Mouse (Mus musculus): Measurements from ENCODE around the gene Edil3. TPM values are rescaled to one million over a fixed set of nuclear protein-coding genes. Genes with fewer than 3 reads are reported as not detected.

Gene Edil3
- polyA plus RNA-seq, 1 experiment from 2014 or later, result 7.9 TPM

GRCm38 (mm10) chr13:89146056-89146547 lies 324.8 kb downstream of the Edil3 start:
- H3K4me3 ChIP-seq (ENCODE audit: low read length), result no peak overlapping the region
- H3K4me2 ChIP-seq (replicated peaks; ENCODE audit: low read depth, low read length), result no peak overlapping the region
- ATAC-seq (ENCODE audit: low FRiP score, low TSS enrichment), result no peak
- 69% methylated on average over 4 of the region's 4 CpGs for WGBS
- H3K27me3 ChIP-seq (ENCODE audit: control insufficient read depth, insufficient read depth, low read length), result no peaks in the 10 kb centered on the region
- no peaks in the 10 kb centered on the region for H3K4me1 ChIP-seq (ENCODE audit: control insufficient read depth, insufficient read depth, low read length)
- no peaks in the 10 kb centered on the region for H3K9me3 ChIP-seq (ENCODE audit: control insufficient read depth, low read length)
- no peak overlapping the region for H3K9ac ChIP-seq (ENCODE audit: low read depth, low read length)
- H3K27ac ChIP-seq (ENCODE audit: low read depth, low read length), result no peak overlapping the region
- H3K36me3 ChIP-seq (ENCODE audit: control insufficient read depth, insufficient read depth, low read length), result no peaks in the 10 kb centered on the region

DNA sequence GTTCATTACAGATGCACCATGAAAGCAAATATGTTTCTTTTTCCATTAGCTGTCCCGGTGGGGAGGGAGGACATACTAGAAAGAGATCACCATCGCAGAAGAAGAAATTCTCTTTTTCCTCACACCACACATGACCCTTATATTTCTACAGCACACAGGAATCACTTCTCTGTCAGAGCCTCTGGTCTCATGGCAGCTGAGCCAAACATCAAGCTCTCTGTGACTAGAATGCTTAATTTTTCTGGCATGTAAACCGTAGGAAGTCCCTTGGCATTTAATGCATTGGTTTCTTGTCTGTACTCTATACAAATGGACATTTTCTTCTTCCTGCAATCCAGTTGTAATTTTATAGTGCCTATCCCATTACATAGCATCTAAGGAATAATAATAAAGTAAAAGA lies 330.6 kb downstream of the Edil3 start:
- Histone ChIP-seq H3K4me1 (ENCODE audit: control insufficient read depth, insufficient read depth, low read length) (no peaks in the 10 kb centered on the region), H3K9me3 (ENCODE audit: control insufficient read depth, low read length) (no peaks in the 10 kb centered on the region), H3K36me3 (ENCODE audit: control insufficient read depth, insufficient read depth, low read length) (no peaks in the 10 kb centered on the region), H3K9ac (ENCODE audit: low read depth, low read length) (no peak overlapping the region), H3K27me3 (ENCODE audit: control insufficient read depth, insufficient read depth, low read length) (no peaks in the 10 kb centered on the region), H3K4me3 (ENCODE audit: low read length) (no peak overlapping the region), H3K27ac (ENCODE audit: low read depth, low read length) (no peak overlapping the region), H3K4me2 (replicated peaks; ENCODE audit: low read depth, low read length) (no peak overlapping the region)
- WGBS, result 87% methylated on average over 3 of the region's 3 CpGs
- ATAC-seq (ENCODE audit: low FRiP score, low TSS enrichment), result no peak

GRCm38 (mm10) chr13:89167960-89168359 lies 346.7 kb downstream of the Edil3 start:
- WGBS, result 82% methylated on average over 1 of the region's 1 CpGs
- Histone ChIP-seq H3K27ac (ENCODE audit: low read depth, low read length) (no peak overlapping the region), H3K9me3 (ENCODE audit: control insufficient read depth, low read length) (no peaks in the 10 kb centered on the region), H3K4me1 (ENCODE audit: control insufficient read depth, insufficient read depth, low read length) (no peaks in the 10 kb centered on the region), H3K4me2 (replicated peaks; ENCODE audit: low read depth, low read length) (no peak overlapping the region), H3K4me3 (ENCODE audit: low read length) (no peak overlapping the region), H3K36me3 (ENCODE audit: control insufficient read depth, insufficient read depth, low read length) (no peaks in the 10 kb centered on the region), H3K27me3 (ENCODE audit: control insufficient read depth, insufficient read depth, low read length) (no peaks in the 10 kb centered on the region), H3K9ac (ENCODE audit: low read depth, low read length) (no peak overlapping the region)
- no peak for ATAC-seq (ENCODE audit: low FRiP score, low TSS enrichment)

DNA sequence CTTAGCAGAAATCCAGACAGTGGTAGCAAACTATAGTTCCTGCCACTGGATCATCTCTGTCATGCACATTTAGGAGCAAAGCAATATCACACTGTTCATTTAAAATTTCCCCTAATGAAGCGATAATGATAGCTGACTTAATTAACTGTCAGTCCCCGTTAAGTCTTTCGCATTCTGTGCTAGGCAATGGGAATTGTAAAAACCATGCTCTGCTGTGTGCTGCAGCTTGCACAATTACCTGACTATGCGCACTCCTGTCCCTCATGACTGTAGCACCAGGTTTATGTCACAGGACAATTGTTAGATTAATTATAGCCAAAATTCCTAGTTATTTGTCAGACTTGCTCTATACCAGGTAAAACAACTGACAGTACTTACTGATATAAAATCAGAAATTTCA lies 348.8 kb downstream of the Edil3 start:
- 94% methylated on average over 4 of the region's 4 CpGs for WGBS

GRCm38 (mm10) chr13:89175154-89175553 lies 353.9 kb downstream of the Edil3 start:
- H3K9ac ChIP-seq (ENCODE audit: low read depth, low read length), result no peak overlapping the region
- no peaks in the 10 kb centered on the region for H3K36me3 ChIP-seq (ENCODE audit: control insufficient read depth, insufficient read depth, low read length)
- no peak for ATAC-seq (ENCODE audit: low FRiP score, low TSS enrichment)
- H3K4me1 ChIP-seq (ENCODE audit: control insufficient read depth, insufficient read depth, low read length), result no peaks in the 10 kb centered on the region
- 84% methylated on average over 2 of the region's 2 CpGs for WGBS
- no peaks in the 10 kb centered on the region for H3K9me3 ChIP-seq (ENCODE audit: control insufficient read depth, low read length)
- H3K4me3 ChIP-seq (ENCODE audit: low read length), result no peak overlapping the region
- H3K4me2 ChIP-seq (replicated peaks; ENCODE audit: low read depth, low read length), result no peak overlapping the region
- no peak overlapping the region for H3K27ac ChIP-seq (ENCODE audit: low read depth, low read length)
- H3K27me3 ChIP-seq (ENCODE audit: control insufficient read depth, insufficient read depth, low read length), result no peaks in the 10 kb centered on the region

More for the DNA sequence above, 348.8 kb downstream of the Edil3 start:
- ATAC-seq (ENCODE audit: low FRiP score, low TSS enrichment), result no peak
- Histone ChIP-seq H3K4me3 (ENCODE audit: low read length) (no peak overlapping the region), H3K36me3 (ENCODE audit: control insufficient read depth, insufficient read depth, low read length) (no peaks in the 10 kb centered on the region), H3K9me3 (ENCODE audit: control insufficient read depth, low read length) (no peaks in the 10 kb centered on the region), H3K4me2 (replicated peaks; ENCODE audit: low read depth, low read length) (no peak overlapping the region), H3K27me3 (ENCODE audit: control insufficient read depth, insufficient read depth, low read length) (no peaks in the 10 kb centered on the region), H3K4me1 (ENCODE audit: control insufficient read depth, insufficient read depth, low read length) (no peaks in the 10 kb centered on the region), H3K9ac (ENCODE audit: low read depth, low read length) (no peak overlapping the region), H3K27ac (ENCODE audit: low read depth, low read length) (no peak overlapping the region)

GRCm38 (mm10) chr13:89189051-89189450 lies 367.8 kb downstream of the Edil3 start:
- no peak overlapping the region for H3K4me2 ChIP-seq (replicated peaks; ENCODE audit: low read depth, low read length)
- WGBS, result 87% methylated on average over 1 of the region's 1 CpGs
- no peaks in the 10 kb centered on the region for H3K36me3 ChIP-seq (ENCODE audit: control insufficient read depth, insufficient read depth, low read length)
- no peaks in the 10 kb centered on the region for H3K9me3 ChIP-seq (ENCODE audit: control insufficient read depth, low read length)
- no peak overlapping the region for H3K4me3 ChIP-seq (ENCODE audit: low read length)
- ATAC-seq (ENCODE audit: low FRiP score, low TSS enrichment), result no peak
- no peaks in the 10 kb centered on the region for H3K27me3 ChIP-seq (ENCODE audit: control insufficient read depth, insufficient read depth, low read length)
- no peaks in the 10 kb centered on the region for H3K4me1 ChIP-seq (ENCODE audit: control insufficient read depth, insufficient read depth, low read length)
- no peak overlapping the region for H3K27ac ChIP-seq (ENCODE audit: low read depth, low read length)
- no peak overlapping the region for H3K9ac ChIP-seq (ENCODE audit: low read depth, low read length)

DNA sequence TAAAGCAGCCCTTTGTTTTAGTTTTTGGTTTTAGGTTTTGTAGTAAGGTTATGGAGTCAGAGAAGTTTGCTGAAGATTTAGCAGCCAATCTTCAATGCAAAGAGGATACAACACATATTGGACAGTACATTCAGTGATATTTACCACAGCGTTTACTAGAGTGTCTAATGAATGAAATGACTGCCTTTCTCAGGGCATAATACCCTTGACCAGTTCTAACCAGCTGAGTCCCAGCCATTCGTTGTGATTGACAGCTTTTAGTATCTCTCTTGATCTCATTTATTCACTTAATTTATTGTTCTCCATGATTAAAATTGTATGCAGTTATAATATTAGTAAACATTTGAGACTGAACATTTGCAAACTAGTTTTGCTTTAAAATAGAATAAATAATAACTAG lies 375.7 kb downstream of the Edil3 start:
- no peak overlapping the region for H3K9ac ChIP-seq (ENCODE audit: low read depth, low read length)
- H3K4me3 ChIP-seq (ENCODE audit: low read length), result no peak overlapping the region
- no peaks in the 10 kb centered on the region for H3K36me3 ChIP-seq (ENCODE audit: control insufficient read depth, insufficient read depth, low read length)
- H3K27me3 ChIP-seq (ENCODE audit: control insufficient read depth, insufficient read depth, low read length), result no peaks in the 10 kb centered on the region
- H3K4me2 ChIP-seq (replicated peaks; ENCODE audit: low read depth, low read length), result no peak overlapping the region
- no peak for ATAC-seq (ENCODE audit: low FRiP score, low TSS enrichment)
- no peaks in the 10 kb centered on the region for H3K9me3 ChIP-seq (ENCODE audit: control insufficient read depth, low read length)
- 63% methylated on average over 2 of the region's 2 CpGs for WGBS
- H3K4me1 ChIP-seq (ENCODE audit: control insufficient read depth, insufficient read depth, low read length), result no peaks in the 10 kb centered on the region
- no peak overlapping the region for H3K27ac ChIP-seq (ENCODE audit: low read depth, low read length)

GRCm38 (mm10) chr13:89199275-89199674 lies 378.0 kb downstream of the Edil3 start:
- H3K4me2 ChIP-seq (replicated peaks; ENCODE audit: low read depth, low read length), result no peak overlapping the region
- no peaks in the 10 kb centered on the region for H3K4me1 ChIP-seq (ENCODE audit: control insufficient read depth, insufficient read depth, low read length)
- H3K36me3 ChIP-seq (ENCODE audit: control insufficient read depth, insufficient read depth, low read length), result no peaks in the 10 kb centered on the region
- no peaks in the 10 kb centered on the region for H3K27me3 ChIP-seq (ENCODE audit: control insufficient read depth, insufficient read depth, low read length)
- WGBS, result 60% methylated on average over 2 of the region's 2 CpGs
- H3K4me3 ChIP-seq (ENCODE audit: low read length), result no peak overlapping the region
- no peak overlapping the region for H3K9ac ChIP-seq (ENCODE audit: low read depth, low read length)
- no peak for ATAC-seq (ENCODE audit: low FRiP score, low TSS enrichment)
- H3K27ac ChIP-seq (ENCODE audit: low read depth, low read length), result no peak overlapping the region
- H3K9me3 ChIP-seq (ENCODE audit: control insufficient read depth, low read length), result no peaks in the 10 kb centered on the region

DNA sequence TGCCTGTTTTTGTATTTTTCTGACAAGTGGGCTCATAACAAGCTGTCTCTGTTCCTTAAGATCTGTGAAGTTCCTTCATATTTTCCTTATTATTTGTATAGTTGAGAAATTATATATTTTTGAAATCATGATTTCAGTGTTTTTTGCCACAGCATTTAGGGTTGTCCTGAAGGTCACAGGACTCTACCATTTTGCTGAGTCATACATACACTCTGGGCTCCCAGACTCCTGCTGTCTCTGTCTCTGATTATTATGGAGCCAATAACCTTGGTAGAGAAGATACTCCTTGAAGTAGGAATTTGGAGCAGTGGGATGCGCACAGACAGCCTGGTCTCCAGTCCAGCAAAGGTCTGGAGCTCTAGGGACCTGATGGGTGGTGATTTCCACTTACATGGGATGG lies 416.8 kb downstream of the Edil3 start:
- Histone ChIP-seq H3K9ac (ENCODE audit: low read depth, low read length) (no peak overlapping the region), H3K4me2 (replicated peaks; ENCODE audit: low read depth, low read length) (no peak overlapping the region), H3K9me3 (ENCODE audit: control insufficient read depth, low read length) (no peaks in the 10 kb centered on the region), H3K27me3 (ENCODE audit: control insufficient read depth, insufficient read depth, low read length) (no peaks in the 10 kb centered on the region), H3K27ac (ENCODE audit: low read depth, low read length) (no peak overlapping the region), H3K36me3 (ENCODE audit: control insufficient read depth, insufficient read depth, low read length) (no peaks in the 10 kb centered on the region), H3K4me1 (ENCODE audit: control insufficient read depth, insufficient read depth, low read length) (no peaks in the 10 kb centered on the region), H3K4me3 (ENCODE audit: low read length) (no peak overlapping the region)
- WGBS, result 100% methylated on average over 1 of the region's 1 CpGs
- no peak for ATAC-seq (ENCODE audit: low FRiP score, low TSS enrichment)

Measured in kidney, embryonic 14.5 days (tissue).